In the genomic region with DNA sequence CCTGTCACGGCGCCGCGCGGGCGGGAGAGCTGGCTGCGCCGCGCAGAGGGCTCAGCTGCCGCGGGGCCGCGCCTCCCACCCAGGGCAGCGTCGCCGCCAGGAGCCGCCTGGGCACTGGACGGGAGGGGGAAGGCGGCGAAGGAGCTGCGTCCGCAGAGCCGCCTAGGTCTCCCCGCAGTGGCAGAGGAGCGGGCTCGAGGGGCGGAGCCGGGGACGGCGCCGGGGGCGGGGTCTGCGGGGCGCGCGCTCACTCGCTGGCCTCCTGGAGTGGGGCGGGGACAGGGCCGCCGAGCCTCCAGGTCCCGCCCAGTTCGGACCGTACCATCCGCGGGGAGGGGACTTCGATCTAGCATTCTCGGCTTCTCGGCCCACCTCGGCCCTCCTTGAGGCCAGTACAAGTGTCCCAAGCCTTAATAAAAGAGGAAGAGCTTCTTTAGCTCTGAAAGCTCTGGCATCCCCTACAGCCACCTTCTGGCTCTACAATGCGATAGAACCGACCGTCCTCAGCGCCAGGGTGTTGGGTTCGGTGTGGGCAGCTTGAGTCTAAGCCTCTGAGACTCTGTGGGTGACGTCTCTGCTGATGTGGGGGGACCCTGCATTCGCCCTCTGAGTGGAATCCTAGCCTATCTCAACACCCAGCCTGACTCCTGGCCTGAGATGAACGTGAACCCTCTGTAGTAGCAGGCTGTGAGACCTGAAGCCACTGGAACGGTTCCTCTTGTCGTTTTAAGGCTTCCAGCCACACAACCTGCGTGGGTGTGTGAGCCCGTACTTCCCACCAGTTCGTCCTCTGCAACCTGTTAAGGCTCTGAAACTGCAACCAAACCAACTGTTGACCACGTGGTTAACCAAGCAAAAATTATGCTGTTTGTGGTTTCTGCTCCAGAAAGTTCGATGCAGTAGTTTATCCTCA, we compare ENCODE assay signal across 8 mouse cellular contexts. TPM values are rescaled to one million over a fixed set of nuclear protein-coding genes. Genes with fewer than 3 reads are reported as not detected.
A peak's percentile ranks its signal among the peaks of the same experiment; 100 is the strongest.
DNase-seq lines count a peak whose midpoint lies in the region; ATAC-seq and TF ChIP-seq lines count a peak whose summit lies in the region.

A gene (minus strand): TSS at position 182 of the 913 bp plus-strand sequence.

- no peaks in the 10 kb centered on the region for H3K36me3 ChIP-seq in heart, embryonic 13.5 days
- H3K36me3 ChIP-seq in kidney, postnatal 0 days (ENCODE audit: insufficient read depth, low read length) = no peaks in the 10 kb centered on the region
- no peaks in the 10 kb centered on the region for H3K36me3 ChIP-seq in liver, adult 2 months (ENCODE audit: control insufficient read depth, insufficient read depth, low read length)

- ATAC-seq in erythroid progenitor cell, adult 5-6 weeks (replicated peaks; ENCODE audit: low FRiP score, poor library complexity, severe bottlenecking) = peak; percentile 81
- peak; percentile 96 for ATAC-seq in heart, embryonic 13.5 days (ENCODE audit: extremely low read depth, insufficient number of reproducible peaks, low FRiP score, low TSS enrichment)
- peak; percentile 99 for ATAC-seq in kidney, postnatal 0 days (replicated peaks; ENCODE audit: low FRiP score, low read depth)
- peak; percentile 86 for ATAC-seq in monocyte, adult 5-6 weeks (replicated peaks; ENCODE audit: insufficient number of reproducible peaks, low FRiP score, low TSS enrichment, poor library complexity, severe bottlenecking)

- peak; percentile 72; the same call in 1 of the 2 replicates for TF ChIP-seq POLR2A in liver, adult 2 months (IDR thresholded peaks at IDR 0.05; ENCODE audit: extremely low read depth, insufficient read depth, low read length)

- peak within 1 kb of the TSS; percentile 94 for H3K4me2 ChIP-seq in heart, embryonic 13.5 days
- H3K4me2 ChIP-seq in kidney, postnatal 0 days (ENCODE audit: low read length) = peak within 1 kb of the TSS; percentile 91

- H3K9me3 ChIP-seq in heart, embryonic 13.5 days = no peaks in the 10 kb centered on the region
- H3K9me3 ChIP-seq in kidney, postnatal 0 days (replicated peaks; ENCODE audit: low read length) = no peaks in the 10 kb centered on the region

- H3K27ac ChIP-seq in brown adipose tissue, adult 24 weeks (replicated peaks; ENCODE audit: low read depth, low read length) = peak within 1 kb of the TSS; percentile 88
- H3K27ac ChIP-seq in heart, embryonic 13.5 days (replicated peaks) = peak within 1 kb of the TSS; percentile 85
- peak within 1 kb of the TSS; percentile 89 for H3K27ac ChIP-seq in kidney, postnatal 0 days
- 0 out of 2 replicates have a peak within 1 kb of the TSS, but pooled peaks have one; percentile 7 for H3K27ac ChIP-seq in liver, adult 2 months (replicated peaks; ENCODE audit: insufficient read depth, low read depth, low read length)

- peak within 1 kb of the TSS; percentile 85 for H3K9ac ChIP-seq in heart, embryonic 13.5 days
- H3K9ac ChIP-seq in kidney, postnatal 0 days (ENCODE audit: low read depth, low read length) = peak within 1 kb of the TSS; percentile 71
- peak within 1 kb of the TSS; percentile 74 for H3K9ac ChIP-seq in liver, adult 2 months (ENCODE audit: low read depth, low read length)

- H3K79me2 ChIP-seq in liver, adult 2 months (ENCODE audit: control insufficient read depth, insufficient read depth, low read length) = no peaks in the 10 kb centered on the region

- TF ChIP-seq CTCF in kidney, postnatal 0 days (IDR thresholded peaks at IDR 0.05; ENCODE audit: low read depth) = peak; percentile 32; the same call in 1 of the 2 replicates
- peak; percentile 1; the same call in 1 of the 2 replicates for TF ChIP-seq CTCF in liver, adult 2 months (IDR thresholded peaks at IDR 0.05; ENCODE audit: low read depth, low read length)

- no peaks in the 10 kb centered on the region for H3K27me3 ChIP-seq in heart, embryonic 13.5 days (replicated peaks)
- H3K27me3 ChIP-seq in kidney, postnatal 0 days (ENCODE audit: insufficient read depth, low read length) = no peaks in the 10 kb centered on the region
- no peaks in the 10 kb centered on the region for H3K27me3 ChIP-seq in liver, adult 2 months (ENCODE audit: control insufficient read depth, insufficient read depth, low read length)

- H3K4me3 ChIP-seq in brown adipose tissue, adult 24 weeks (ENCODE audit: insufficient read depth, low read depth, low read length) = peak within 1 kb of the TSS; percentile 74
- H3K4me3 ChIP-seq in heart, embryonic 13.5 days = peak within 1 kb of the TSS; percentile 81
- peak within 1 kb of the TSS; percentile 77 for H3K4me3 ChIP-seq in kidney, postnatal 0 days (replicated peaks; ENCODE audit: low read depth, low read length)
- H3K4me3 ChIP-seq in liver, adult 2 months (ENCODE audit: insufficient read depth, low read depth, low read length) = peak within 1 kb of the TSS; percentile 79

- WGBS in heart, embryonic 13.5 days = 2% methylated on average over 43 of the region's 64 CpGs
- under 1% methylated on average over 57 of the region's 64 CpGs for WGBS in kidney, postnatal 0 days
- WGBS in liver, adult 2 months = 1% methylated on average over 58 of the region's 64 CpGs

- H3K4me1 ChIP-seq in brown adipose tissue, adult 24 weeks (ENCODE audit: control insufficient read depth, insufficient read depth, insufficient read length, low read length) = peaks cover 12% of the 10 kb centered on the region
- H3K4me1 ChIP-seq in heart, embryonic 13.5 days = peaks cover 39% of the 10 kb centered on the region
- 0 out of 2 replicates have a peak, but pooled peaks cover 2% of the 10 kb centered on the region for H3K4me1 ChIP-seq in kidney, postnatal 0 days (replicated peaks; ENCODE audit: insufficient read depth, low read length)
- H3K4me1 ChIP-seq in liver, adult 2 months (ENCODE audit: control insufficient read depth, insufficient read depth, low read length) = peaks cover 4% of the 10 kb centered on the region; the same call in 1 of the 2 replicates

- peak; percentile 97 for DNase-seq in CD4-positive helper T cell, adult 2 months (ENCODE audit: low read depth, low spot score)
- DNase-seq in kidney, postnatal 0 days (ENCODE audit: low spot score) = peak; percentile 97
- DNase-seq in liver, adult 2 months (ENCODE audit: extremely low read depth, low read depth, low spot score) = peak; percentile 80
- peak; percentile 98 to 99 for DNase-seq in spleen, postnatal 36 days (ENCODE audit: low spot score in 2 of 2)

RNA-seq across cellular contexts. Expression of the gene that starts here (rescaled TPM):
- polyA plus RNA-seq in brown adipose tissue, adult 24 weeks (2012; ENCODE audit: insufficient read depth, insufficient read length, missing spikeins) = 17.3 and 20.9 TPM in 2 replicates
- total RNA-seq in erythroid progenitor cell, adult 5-6 weeks (2015; ENCODE audit: low replicate concordance) = 221 and 244 TPM in 2 replicates
- 297 and 307 TPM in 2 replicates for total RNA-seq in erythroid progenitor cell, adult 5-6 weeks (2017; ENCODE audit: low replicate concordance)
- 6.8 and 8.1 TPM in 2 replicates for polyA plus RNA-seq in heart, embryonic 13.5 days (2015; fragmentation: Nextera tagmentation; extraction: Ambion mirVana)
- 7.9 and 8.7 TPM in 2 replicates for polyA plus RNA-seq in kidney, postnatal 0 days (2015; fragmentation: Nextera tagmentation; extraction: Ambion mirVana)
- total RNA-seq in liver, adult 2 months (2014; rRNA removed) = 5.1 and 6.3 TPM in 2 replicates
- polyA plus RNA-seq in liver, adult 2 months (2012; rRNA removed) = 1.7 and 3.8 TPM in 2 replicates
- 30.1 to 51.4 TPM (median 30.5 TPM) in 3 replicates for total RNA-seq in monocyte, adult 5-6 weeks (2017)

Comparison
In these comparisons a context has a peak if more than half of its experiments do, and no peak if none do; other contexts are left out.
1. Peak in every context shown above with its lines: DNase-seq, ATAC-seq, H3K4me3 ChIP-seq and H3K27ac ChIP-seq.
2. H3K27ac ChIP-seq: peak in every context shown above with its lines; median percentile 89 in kidney, postnatal 0 days; 88 in brown adipose tissue, adult 24 weeks; 85 in heart, embryonic 13.5 days; 7 in liver, adult 2 months.